Mouse (Mus musculus) liver, embryonic 14.5 days (tissue): ENCODE data around the gene Ppp6r1.

Experiments
- CTCF ChIP-seq: IDR thresholded peaks from 2 replicates; pipeline ENCODE4 v1.5.1; 2016; ENCODE audit warnings: antibody characterized with exemption, low read depth, control low read depth
- EP300 ChIP-seq: IDR thresholded peaks from 2 replicates; pipeline ENCODE4 v1.6.1; 2016; ENCODE audit warnings: antibody characterized with exemption, low read depth

- TF ChIP-seq CTCF (no peak), EP300 (no peak)
These were observed 6.1 kb downstream of the Ppp6r1 start for GRCm38 (mm10) chr7:4652726-4653125.
